Mouse (Mus musculus) heart, adult 2 months (tissue): ENCODE measurements around the gene Tor2a.

ENCODE experiments used
- CTCF ChIP-seq: fragments of 200-600 bp; IDR thresholded peaks from 2 replicates; pipeline ENCODE4 v1.8.1; 2022; ENCODE audit warnings: antibody characterized with exemption, mild to moderate bottlenecking, moderate library complexity
- POLR2A ChIP-seq: fragments of 200-500 bp; IDR thresholded peaks from 2 replicates; pipeline ENCODE4 v1.6.1; 2011; ENCODE audit warnings: mild to moderate bottlenecking, low read depth, low read length, control low read depth; ENCODE audit not compliant: insufficient read depth

GRCm38 (mm10) chr2:32778081-32778480 lies 21.0 kb downstream of the Tor2a start:
- TF ChIP-seq POLR2A: no peak
- TF ChIP-seq CTCF: no peak
